Mouse (Mus musculus) liver, embryonic 14.5 days (tissue): ENCODE measurements around the gene Brf1. TPM values are rescaled to one million over a fixed set of nuclear protein-coding genes. Genes with fewer than 3 reads are reported as not detected.

Experiments used
- ATAC-seq: fragments of 200-750 bp; cut with Nextera tagmentation; 2 replicates; pipeline ENCODE4 v1.8.0; 2017; ENCODE audit warnings: moderate number of reproducible peaks, mild to moderate bottlenecking, moderate library complexity; ENCODE audit not compliant: insufficient read depth
- DNase-seq, 3 experiments: peaks; one replicate each; pipeline ENCODE4 v3.0.0-alpha.2; 2012 to 2013; ENCODE audit warnings: low read depth in 3 of 3, low spot score in 3 of 3
- H3K27ac ChIP-seq: fragments of 300-500 bp; sonication (generic); 2 replicates; pipeline ENCODE4 v1.5.1; 2014; ENCODE audit warnings: moderate library complexity, mild to moderate bottlenecking, control low read depth, inconsistent platforms
- H3K27me3 ChIP-seq: fragments of 300-500 bp; sonication (generic); 2 replicates; pipeline ENCODE4 v1.6.1; 2014; ENCODE audit warnings: mild to moderate bottlenecking, low read length, moderate library complexity; ENCODE audit not compliant: control insufficient read depth, insufficient read depth
- H3K36me3 ChIP-seq: fragments of 300-500 bp; sonication (generic); replicated peaks from 2 replicates; pipeline ENCODE4 v1.6.1; 2014; ENCODE audit warnings: low read depth; ENCODE audit not compliant: control insufficient read depth, insufficient read depth
- H3K4me1 ChIP-seq, 2 experiments: fragments of 200-500 bp in 1 of 2; fragments of 300-500 bp in 1 of 2; sonication (generic) in 1 of 2; replicated peaks; 2 replicates each; pipeline ENCODE4 v1.6.1; 2012 to 2014; ENCODE audit warnings: antibody characterized with exemption in 1 of 2, inconsistent platforms in 1 of 2, low read length in 1 of 2; ENCODE audit not compliant: control insufficient read depth in 2 of 2, insufficient read depth in 2 of 2
- H3K4me2 ChIP-seq: fragments of 300-500 bp; sonication (generic); 2 replicates; pipeline ENCODE4 v1.6.1; 2014; ENCODE audit warnings: low read depth, mild to moderate bottlenecking, control low read depth, moderate library complexity
- H3K4me3 ChIP-seq, 2 experiments: fragments of 200-500 bp in 1 of 2; fragments of 300-500 bp in 1 of 2; sonication (generic) in 1 of 2; 2 replicates each; pipeline ENCODE4 v1.5.1; 2012 to 2014; ENCODE audit warnings: low read depth in 2 of 2, low read length in 2 of 2, mild to moderate bottlenecking in 2 of 2, control low read depth in 1 of 2, inconsistent platforms in 1 of 2, moderate library complexity in 1 of 2; ENCODE audit not compliant: insufficient read depth in 1 of 2
- H3K9ac ChIP-seq: fragments of 300-500 bp; sonication (generic); replicated peaks from 2 replicates; pipeline ENCODE4 v1.6.1; 2014; ENCODE audit warnings: mild to moderate bottlenecking, control low read depth, moderate library complexity
- H3K9me3 ChIP-seq: fragments of 300-500 bp; sonication (generic); 2 replicates; pipeline ENCODE4 v1.6.1; 2016; ENCODE audit warnings: low read length, mixed read lengths; ENCODE audit not compliant: control insufficient read depth
- CTCF ChIP-seq: IDR thresholded peaks from 2 replicates; pipeline ENCODE4 v1.5.1; 2016; ENCODE audit warnings: antibody characterized with exemption, low read depth, control low read depth
- EP300 ChIP-seq: IDR thresholded peaks from 2 replicates; pipeline ENCODE4 v1.6.1; 2016; ENCODE audit warnings: antibody characterized with exemption, low read depth
- WGBS: fragments of 180-500 bp; shearing (Covaris S2); extraction: QIAGEN DNeasy Blood & Tissue Kit; methylation state at CpG from one replicate; pipeline ENCODE4 v1.1.7; 2014; ENCODE audit not compliant: insufficient replicate concordance; 5-methylcytosine and 5-hydroxymethylcytosine counted together
- polyA plus RNA-seq, 2 experiments: library from polyadenylated mRNA; depleted of rRNA in 1 of 2; stranded (reverse) in 1 of 2; unstranded in 1 of 2; fragments of >200 nt; fragmentation: Nextera tagmentation in 1 of 2; extraction: Ambion mirVana in 1 of 2; gene quantifications; 2 replicates each; pipeline versions ENCODE4 v1.2.1 to v1.2.3; 2012 to 2014

The Brf1 gene
- polyA plus RNA-seq (2012; rRNA removed) (21.5 and 32.0 TPM in 2 replicates), polyA plus RNA-seq (2014; fragmentation: Nextera tagmentation; extraction: Ambion mirVana) (19.5 and 22.5 TPM in 2 replicates)

DNA sequence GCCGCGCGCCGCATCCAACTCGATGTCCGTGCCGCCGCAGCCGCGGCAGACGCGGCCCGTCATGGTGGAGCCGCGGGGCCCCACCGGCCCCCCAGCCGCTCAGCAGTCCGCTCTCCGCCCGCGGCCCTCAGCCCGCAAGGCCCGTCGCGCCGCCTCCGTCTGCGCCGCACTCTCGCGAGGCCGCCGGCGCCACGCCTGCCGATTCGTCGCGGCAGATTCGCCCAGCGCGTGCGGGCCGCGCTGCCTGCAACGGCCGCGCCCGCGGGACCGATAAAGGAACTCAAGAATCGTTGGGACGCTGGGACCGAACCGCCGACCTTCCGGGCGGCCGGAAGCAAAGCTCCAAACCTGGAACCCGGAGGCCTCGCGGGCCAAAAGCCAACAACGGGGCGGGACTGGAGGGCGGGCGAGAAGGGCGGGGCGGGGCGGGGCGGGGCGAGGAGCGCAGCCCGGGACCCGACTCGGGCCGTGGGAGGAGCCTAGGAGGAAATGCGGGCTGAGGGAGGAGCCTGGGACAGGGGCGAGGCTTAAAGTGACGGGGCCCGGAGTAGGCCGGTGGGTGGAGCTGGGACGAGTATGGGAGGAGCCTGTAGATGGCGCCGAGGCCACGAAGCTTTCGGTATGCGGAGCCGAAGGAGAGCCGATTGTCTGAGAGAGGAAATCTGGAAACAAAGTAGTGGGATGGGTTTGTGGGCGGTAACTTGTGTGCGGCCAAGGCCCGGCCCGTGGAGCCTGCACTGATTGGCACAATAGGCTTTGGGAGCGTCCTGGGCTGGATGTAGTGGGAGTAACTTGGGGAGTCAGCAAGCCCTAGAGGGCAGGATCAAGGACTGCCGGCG is at the start of gene Brf1:
Gene Brf1, minus strand, starts transcription at position 411 of the 839 bp plus-strand sequence.
- peak; percentile 92 for ATAC-seq
- DNase-seq = peak; percentile 92 to 95 (median 93)
- under 1% methylated on average over 95 of the region's 96 CpGs for WGBS
- peak within 1 kb of the TSS; percentile 89 for H3K27ac ChIP-seq
- H3K36me3 ChIP-seq = no peaks in the 10 kb centered on the region; the same call in 1 of the 2 replicates
- peak within 1 kb of the TSS; percentile 96 for H3K4me2 ChIP-seq
- TF ChIP-seq CTCF (peak; percentile 16; the same call in 1 of the 2 replicates), EP300 (no peak)
- H3K4me1 ChIP-seq = peaks cover 14 to 17% of the 10 kb centered on the region in 2 experiments
- no peaks in the 10 kb centered on the region for H3K9me3 ChIP-seq
- no peaks in the 10 kb centered on the region for H3K27me3 ChIP-seq
- peak within 1 kb of the TSS; percentile 76 to 78 for H3K4me3 ChIP-seq
- peak within 1 kb of the TSS; percentile 83 for H3K9ac ChIP-seq

DNA sequence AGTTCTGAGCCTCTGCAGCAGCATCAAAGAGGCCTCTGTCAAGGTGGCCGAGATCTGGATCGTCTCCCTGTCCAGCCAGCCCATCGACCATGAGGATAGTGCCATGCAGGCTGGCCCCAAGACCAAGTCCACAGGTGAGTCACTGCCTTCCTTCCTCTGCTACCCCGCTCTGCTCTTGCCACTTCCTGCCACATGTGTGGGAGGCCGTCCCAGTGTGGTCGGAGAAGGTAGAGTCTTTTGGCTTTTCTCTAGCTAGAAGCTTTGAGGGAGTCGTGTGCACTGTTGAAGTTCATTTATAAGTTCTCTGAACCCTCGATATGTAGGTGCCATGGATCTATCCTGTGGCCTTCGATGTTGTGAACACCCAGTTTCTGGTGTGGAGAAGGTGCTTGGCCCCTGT is 49.3 kb upstream of the Brf1 start:
- Histone ChIP-seq H3K4me2 (no peak overlapping the region), H3K9me3 (no peaks in the 10 kb centered on the region), H3K4me3 (no peak overlapping the region), H3K36me3 (peaks cover 13% of the 10 kb centered on the region), H3K4me1 (no peaks in the 10 kb centered on the region), H3K9ac (no peak overlapping the region), H3K27ac (no peak overlapping the region), H3K27me3 (no peaks in the 10 kb centered on the region)
- no peak for ATAC-seq
- WGBS = 56% methylated on average over 9 of the region's 9 CpGs
- DNase-seq = no peak
- TF ChIP-seq EP300 = no peak
- no peak for TF ChIP-seq CTCF

DNA sequence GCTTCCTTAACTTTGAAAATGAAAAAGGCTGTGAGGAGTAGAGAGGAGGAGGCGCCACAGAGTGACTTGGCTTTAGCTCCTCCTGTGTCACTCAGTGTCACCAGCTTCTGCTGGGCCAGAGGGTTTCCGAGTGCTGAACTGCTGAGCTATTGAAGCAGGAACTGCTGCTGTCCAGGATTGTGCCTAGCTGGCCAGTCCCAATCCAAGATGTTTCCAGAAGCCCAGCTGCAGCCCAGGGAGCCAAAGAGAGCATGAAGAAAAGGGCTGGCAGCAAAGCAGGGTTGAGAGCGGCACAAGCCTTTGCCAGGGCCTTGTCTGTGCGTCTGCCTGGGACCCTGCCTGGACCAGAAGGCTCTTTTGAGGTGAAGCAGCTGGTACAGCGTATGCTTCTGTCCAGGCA is 47.6 kb upstream of the Brf1 start:
- Histone ChIP-seq H3K27ac (no peak overlapping the region), H3K4me2 (no peak overlapping the region), H3K4me3 (no peak overlapping the region), H3K27me3 (no peaks in the 10 kb centered on the region), H3K9ac (no peak overlapping the region), H3K36me3 (peaks cover 13% of the 10 kb centered on the region), H3K9me3 (no peaks in the 10 kb centered on the region), H3K4me1 (peaks cover 3 to 13% of the 10 kb centered on the region in 2 experiments)
- TF ChIP-seq EP300 = no peak
- no peak for TF ChIP-seq CTCF
- no peak for DNase-seq
- ATAC-seq = no peak
- whole genome bisulfite sequencing = 85% methylated on average over 5 of the region's 5 CpGs

DNA sequence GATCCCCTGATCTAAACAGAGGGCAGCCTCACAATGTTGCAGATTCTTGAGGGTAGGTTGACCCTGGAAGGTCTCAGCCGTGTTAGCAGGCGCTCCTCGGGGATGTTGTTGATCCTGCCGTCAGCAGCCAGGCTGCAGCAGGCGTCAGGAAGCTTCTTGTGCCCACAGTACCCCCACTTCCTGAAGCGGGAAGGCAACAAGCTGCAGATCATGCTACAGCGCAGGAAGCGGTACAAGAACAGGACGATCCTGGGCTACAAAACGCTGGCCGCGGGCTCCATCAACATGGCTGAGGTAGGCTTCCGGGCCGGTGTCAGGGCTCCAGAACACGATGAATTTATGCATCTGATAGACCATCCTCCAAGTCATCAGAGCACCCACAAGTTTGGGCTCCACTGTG is 46.4 kb upstream of the Brf1 start:
- H3K27ac ChIP-seq = no peak overlapping the region
- no peaks in the 10 kb centered on the region for H3K27me3 ChIP-seq
- DNase-seq (no peak), ATAC-seq (no peak)
- WGBS = 72% methylated on average over 15 of the region's 15 CpGs
- peaks cover 15 to 23% of the 10 kb centered on the region in 2 experiments for H3K4me1 ChIP-seq
- H3K4me3 ChIP-seq = no peak overlapping the region
- TF ChIP-seq EP300 (no peak), CTCF (no peak)
- peaks cover 10% of the 10 kb centered on the region for H3K36me3 ChIP-seq
- no peak overlapping the region for H3K9ac ChIP-seq
- H3K9me3 ChIP-seq = no peaks in the 10 kb centered on the region
- H3K4me2 ChIP-seq = no peak overlapping the region

DNA sequence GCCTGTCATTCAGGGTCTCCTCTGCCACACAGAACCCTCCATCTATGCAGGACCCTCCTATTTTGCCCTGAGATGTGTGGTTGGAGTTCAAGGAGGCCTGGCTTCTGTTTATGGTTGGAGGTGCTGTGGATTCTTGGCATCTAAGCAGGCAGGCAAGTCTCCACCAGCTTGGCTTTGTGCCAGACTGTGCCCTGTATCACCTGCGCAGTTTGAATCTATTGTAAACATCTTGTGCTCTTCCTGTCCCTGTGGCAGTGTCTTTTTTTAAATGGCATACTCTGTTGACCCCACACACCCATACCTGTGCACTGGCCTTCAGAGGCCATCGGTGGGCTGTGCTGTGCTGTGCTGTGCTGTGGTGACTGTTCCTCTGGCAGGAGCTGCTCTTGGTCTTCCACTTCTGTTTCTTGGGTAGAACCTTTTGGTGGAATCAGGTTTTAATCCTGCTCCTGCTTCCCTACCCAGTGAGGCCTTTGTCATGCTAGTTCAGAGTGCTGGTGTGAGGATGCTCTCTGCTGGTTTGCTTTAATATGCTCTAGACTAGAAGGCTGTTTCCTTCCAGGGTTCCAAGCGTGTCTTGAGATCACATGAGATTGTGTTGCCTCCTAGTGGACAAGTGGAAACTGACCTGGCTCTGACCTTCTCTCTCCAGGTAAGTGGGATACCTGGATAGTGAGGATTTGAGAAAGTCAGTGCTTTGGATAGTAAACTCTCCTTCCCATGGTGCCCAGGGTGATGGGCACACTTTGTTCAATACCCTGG is 44.6 kb upstream of the Brf1 start:
- no peak overlapping the region for H3K27ac ChIP-seq
- DNase-seq (no peak), ATAC-seq (no peak)
- no peaks in the 10 kb centered on the region for H3K9me3 ChIP-seq
- H3K27me3 ChIP-seq = no peaks in the 10 kb centered on the region
- peaks cover 4% of the 10 kb centered on the region for H3K36me3 ChIP-seq
- peaks cover 20 to 29% of the 10 kb centered on the region in 2 experiments for H3K4me1 ChIP-seq
- H3K4me3 ChIP-seq = no peak overlapping the region
- TF ChIP-seq CTCF (peak; percentile 69), EP300 (no peak)
- 81% methylated on average over 3 of the region's 3 CpGs for WGBS
- no peak overlapping the region for H3K4me2 ChIP-seq
- no peak overlapping the region for H3K9ac ChIP-seq
